Mouse (Mus musculus): Measurements from ENCODE around the gene Gm5157.
"Not testable (repeated sequence)": the region's sequence is repeated elsewhere in the genome, so short reads cannot be mapped to it uniquely, and the experiment has no call there.

DNA sequence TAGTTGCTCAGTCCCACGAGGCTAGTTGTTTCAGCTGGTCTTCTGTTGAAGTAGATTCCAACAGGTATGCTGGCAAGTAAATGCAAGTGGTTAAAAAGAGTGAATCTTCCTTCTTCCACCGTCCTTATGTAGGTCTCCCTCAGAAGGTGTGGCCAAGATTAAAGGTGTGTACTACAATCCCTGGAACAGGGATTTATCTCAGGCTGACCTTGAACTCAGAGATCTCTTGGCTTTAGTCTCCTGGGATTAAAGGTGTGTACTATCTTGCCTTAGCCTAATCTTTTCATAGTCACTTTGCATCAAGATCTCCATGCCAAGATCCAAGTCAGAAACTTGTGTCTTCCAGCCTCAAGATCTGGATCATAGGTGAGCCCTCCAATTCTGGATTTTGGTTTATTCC is at the start of gene Gm5157:
- TF ChIP-seq POLR2A (IDR thresholded peaks at IDR 0.05; ENCODE audit: insufficient read length, low read depth); TCF3 (IDR thresholded peaks at IDR 0.05; ENCODE audit: insufficient read length, low read depth); USF1 (IDR thresholded peaks at IDR 0.05; ENCODE audit: low read depth); CEBPB (IDR thresholded peaks at IDR 0.05; ENCODE audit: insufficient read depth, poor library complexity, severe bottlenecking); MYOG (IDR thresholded peaks at IDR 0.05; ENCODE audit: control insufficient read depth in 1 of 3, insufficient read depth in 1 of 3, insufficient read length in 2 of 3, low read depth in 2 of 3); E2F4 (IDR thresholded peaks at IDR 0.05; ENCODE audit: insufficient read depth); MAX (IDR thresholded peaks at IDR 0.05; ENCODE audit: low read depth); REST (IDR thresholded peaks at IDR 0.05; ENCODE audit: insufficient read depth, insufficient read length); POLR2AphosphoS2 (IDR thresholded peaks at IDR 0.05; ENCODE audit: insufficient read length, low read depth); TCF12 (IDR thresholded peaks at IDR 0.05; ENCODE audit: insufficient read depth, poor library complexity, severe bottlenecking); MYOD1 (IDR thresholded peaks at IDR 0.05; ENCODE audit: control insufficient read depth in 1 of 3, insufficient read length in 2 of 3, low read depth in 2 of 3); SRF (IDR thresholded peaks at IDR 0.05; ENCODE audit: control insufficient read depth, insufficient read length, low read depth): not testable (repeated sequence)

Measured in myocyte (in vitro differentiated cells).